8 mouse cellular contexts compared by ENCODE assay signal in the genomic region with DNA sequence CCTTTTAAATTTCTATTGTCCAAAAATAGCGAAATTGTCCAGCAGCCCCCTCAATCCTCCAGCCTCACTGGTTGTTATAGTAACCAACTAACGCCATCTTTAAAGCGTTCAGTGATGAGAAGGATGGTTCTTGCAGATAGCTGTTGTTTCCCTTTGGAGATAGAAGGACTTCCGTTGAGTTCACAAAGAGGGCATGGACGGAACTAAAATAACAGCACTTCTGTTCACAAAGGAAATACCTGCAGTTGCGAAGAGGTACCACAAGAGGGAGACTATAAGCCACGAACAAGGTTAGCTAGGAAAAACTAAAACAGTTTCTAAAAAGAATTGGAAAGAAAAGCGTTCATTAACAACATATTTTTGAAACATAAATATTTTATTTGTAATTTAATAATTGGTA.
DNase-seq lines count a peak whose midpoint lies in the region; ATAC-seq and TF ChIP-seq lines count a peak whose summit lies in the region.

No protein-coding gene starts in this region.

- no peak overlapping the region for H3K9ac ChIP-seq in heart, adult 2 months (ENCODE audit: low read depth, low read length)
- H3K9ac ChIP-seq in heart, embryonic 12.5 days, result no peak overlapping the region
- H3K9ac ChIP-seq in forebrain, embryonic 15.5 days (replicated peaks), result no peak overlapping the region
- no peak overlapping the region for H3K9ac ChIP-seq in stomach, postnatal 0 days (ENCODE audit: low read length)

- no peaks in the 10 kb centered on the region for H3K9me3 ChIP-seq in heart, embryonic 12.5 days (replicated peaks)
- no peaks in the 10 kb centered on the region for H3K9me3 ChIP-seq in forebrain, embryonic 15.5 days
- no peaks in the 10 kb centered on the region for H3K9me3 ChIP-seq in stomach, postnatal 0 days (ENCODE audit: control insufficient read depth, low read length)

- no peaks in the 10 kb centered on the region for H3K36me3 ChIP-seq in heart, adult 2 months (ENCODE audit: control insufficient read depth, insufficient read depth, low read length)
- H3K36me3 ChIP-seq in heart, embryonic 12.5 days, result no peaks in the 10 kb centered on the region
- no peaks in the 10 kb centered on the region for H3K36me3 ChIP-seq in forebrain, embryonic 15.5 days
- no peaks in the 10 kb centered on the region for H3K36me3 ChIP-seq in stomach, postnatal 0 days (ENCODE audit: control insufficient read depth, insufficient read depth, low read length)

- TF ChIP-seq EP300 in heart, adult 2 months (IDR thresholded peaks at IDR 0.05; ENCODE audit: insufficient read depth, low read depth, low read length), result no peak
- TF ChIP-seq EP300 in stomach, postnatal 0 days (optimal IDR thresholded peaks at IDR 0.05), result no peak

- no peaks in the 10 kb centered on the region for H3K79me2 ChIP-seq in heart, adult 2 months (replicated peaks; ENCODE audit: control insufficient read depth, insufficient read depth, low read length)

- no peak for ATAC-seq in heart, embryonic 12.5 days (ENCODE audit: insufficient number of reproducible peaks, low FRiP score)
- peak; percentile 89 for ATAC-seq in CD4-positive, CD25-positive, alpha-beta regulatory T cell, adult 4 months
- peak; percentile 55; the same call in 1 of the 2 replicates for ATAC-seq in forebrain, embryonic 15.5 days (replicated peaks)
- ATAC-seq in megakaryocyte progenitor cell, adult 5-6 weeks (replicated peaks; ENCODE audit: poor library complexity), result peak; percentile 83
- ATAC-seq in stomach, postnatal 0 days (ENCODE audit: low FRiP score, low TSS enrichment), result no peak

- no peak overlapping the region for H3K27ac ChIP-seq in heart, adult 2 months
- H3K27ac ChIP-seq in heart, embryonic 12.5 days (ENCODE audit: poor library complexity, severe bottlenecking), result no peak overlapping the region
- H3K27ac ChIP-seq in forebrain, embryonic 15.5 days (replicated peaks), result no peak overlapping the region
- no peak overlapping the region for H3K27ac ChIP-seq in layer of hippocampus, adult 2 months
- no peak overlapping the region for H3K27ac ChIP-seq in stomach, postnatal 0 days (replicated peaks)

- peak; percentile 91 for TF ChIP-seq CTCF in heart, adult 2 months (IDR thresholded peaks at IDR 0.05)
- peak; percentile 87 for TF ChIP-seq CTCF in layer of hippocampus, adult 2 months (conservative IDR thresholded peaks at IDR 0.05)
- peak; percentile 84 for TF ChIP-seq CTCF in stomach, postnatal 0 days (IDR thresholded peaks at IDR 0.05; ENCODE audit: low read depth)

- DNase-seq in heart, adult 2 months, result peak in 1 of 2 experiments; percentile 16
- peak; percentile 11 for DNase-seq in c-Kit-negative CD71-positive TER-119-positive erythroid progenitor cells, embryonic 14.5 days (ENCODE audit: low read depth, low spot score)
- peak; percentile 54 to 69 for DNase-seq in layer of hippocampus, adult 2 months (ENCODE audit: low spot score in 2 of 2)
- DNase-seq in stomach, postnatal 0 days (ENCODE audit: low spot score), result peak; percentile 28

- intact Hi-C loops in heart, adult 2 months (cut with DNase I), result no loop called here

- WGBS in heart, adult 2 months, result 16% methylated on average over 8 of the region's 8 CpGs
- WGBS in heart, embryonic 12.5 days, result 29% methylated on average over 8 of the region's 8 CpGs
- 36% methylated on average over 8 of the region's 8 CpGs for WGBS in forebrain, embryonic 15.5 days
- WGBS in stomach, postnatal 0 days, result 24% methylated on average over 8 of the region's 8 CpGs

- no peaks in the 10 kb centered on the region; the same call in 1 of the 2 replicates for H3K4me1 ChIP-seq in heart, adult 2 months (ENCODE audit: control insufficient read depth, insufficient read depth, low read length)
- H3K4me1 ChIP-seq in heart, embryonic 12.5 days (replicated peaks), result no peaks in the 10 kb centered on the region
- no peaks in the 10 kb centered on the region for H3K4me1 ChIP-seq in forebrain, embryonic 15.5 days
- no peaks in the 10 kb centered on the region for H3K4me1 ChIP-seq in stomach, postnatal 0 days (replicated peaks; ENCODE audit: control insufficient read depth, insufficient read depth)

- no peak overlapping the region for H3K4me3 ChIP-seq in heart, adult 2 months
- H3K4me3 ChIP-seq in heart, embryonic 12.5 days, result no peak overlapping the region
- no peak overlapping the region for H3K4me3 ChIP-seq in forebrain, embryonic 15.5 days
- no peak overlapping the region for H3K4me3 ChIP-seq in layer of hippocampus, adult 2 months
- no peak overlapping the region for H3K4me3 ChIP-seq in stomach, postnatal 0 days (ENCODE audit: low read depth, low read length)

- no peak for TF ChIP-seq POLR2A in heart, adult 2 months (IDR thresholded peaks at IDR 0.05; ENCODE audit: insufficient read depth, low read depth, low read length)

- no peaks in the 10 kb centered on the region for H3K27me3 ChIP-seq in heart, adult 2 months (ENCODE audit: control insufficient read depth, insufficient read depth, low read length)
- H3K27me3 ChIP-seq in heart, embryonic 12.5 days (replicated peaks), result no peaks in the 10 kb centered on the region
- H3K27me3 ChIP-seq in forebrain, embryonic 15.5 days, result no peaks in the 10 kb centered on the region
- no peaks in the 10 kb centered on the region for H3K27me3 ChIP-seq in stomach, postnatal 0 days (ENCODE audit: control insufficient read depth, insufficient read depth, low read length)

- H3K4me2 ChIP-seq in heart, embryonic 12.5 days, result no peak overlapping the region
- H3K4me2 ChIP-seq in forebrain, embryonic 15.5 days (replicated peaks), result no peak overlapping the region
- no peak overlapping the region for H3K4me2 ChIP-seq in stomach, postnatal 0 days (replicated peaks; ENCODE audit: low read depth)

Comparison
In these comparisons a context has a peak if more than half of its experiments do, and no peak if none do; other contexts are left out.
1. ATAC-seq: peak in CD4-positive, CD25-positive, alpha-beta regulatory T cell, adult 4 months (single experiment), forebrain, embryonic 15.5 days (single experiment) and megakaryocyte progenitor cell, adult 5-6 weeks (single experiment); none in heart, embryonic 12.5 days (single experiment) and stomach, postnatal 0 days (single experiment).
2. Peak in every context shown above with its lines, with median percentiles within 50 percentile points of each other: CTCF ChIP-seq.